Mouse (Mus musculus) cerebellum, adult 9-11 months (tissue): Measurements from ENCODE around the gene Cep95.
"Not testable (repeated sequence)": the region's sequence is repeated elsewhere in the genome, so short reads cannot be mapped to it uniquely, and the experiment has no call there.

ENCODE experiments used
- DNase-seq: peaks from one replicate; pipeline ENCODE4 v3.0.0; 2022

The Cep95 gene

GRCm38 (mm10) chr11:106777395-106777794 lies 11.7 kb upstream of the Cep95 start:
- DNase-seq = no peak

- no peak for DNase-seq
These were observed 10.9 kb upstream of the Cep95 start for GRCm38 (mm10) chr11:106778132-106778531.

- DNase-seq = no peak
These were observed 10.3 kb upstream of the Cep95 start for GRCm38 (mm10) chr11:106778589-106779387.

- peak; percentile 91 for DNase-seq
These were observed 9.5 kb upstream of the Cep95 start, which contains the start of gene Polg2 for GRCm38 (mm10) chr11:106779388-106780088. Polg2 (minus strand) TSS chr11:106779537.

GRCm38 (mm10) chr11:106780089-106780425 lies 9.0 kb upstream of the Cep95 start:
- no peak for DNase-seq

- no peak for DNase-seq
These were observed 8.3 kb upstream of the Cep95 start for GRCm38 (mm10) chr11:106780590-106781220.

DNA sequence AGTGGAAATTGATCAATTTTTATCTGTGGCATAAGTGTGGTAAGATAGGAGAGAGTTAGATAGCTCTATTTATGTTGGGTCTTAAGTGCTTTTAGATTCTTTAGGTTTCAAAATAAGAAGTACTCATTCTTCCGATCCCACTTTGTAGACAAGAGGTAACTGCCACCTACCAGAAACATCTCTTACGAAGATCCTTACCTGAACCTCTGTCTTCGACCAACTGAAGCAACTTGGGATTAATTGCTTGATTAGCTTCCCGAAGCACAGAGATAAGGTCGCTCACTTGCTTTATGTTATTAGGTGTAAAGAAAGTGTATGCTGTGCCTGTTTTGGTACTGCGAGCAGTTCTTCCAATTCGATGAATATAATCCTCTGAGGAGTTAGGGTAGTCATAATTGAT lies 6.8 kb upstream of the Cep95 start:
- DNase-seq = not testable (repeated sequence)

DNA sequence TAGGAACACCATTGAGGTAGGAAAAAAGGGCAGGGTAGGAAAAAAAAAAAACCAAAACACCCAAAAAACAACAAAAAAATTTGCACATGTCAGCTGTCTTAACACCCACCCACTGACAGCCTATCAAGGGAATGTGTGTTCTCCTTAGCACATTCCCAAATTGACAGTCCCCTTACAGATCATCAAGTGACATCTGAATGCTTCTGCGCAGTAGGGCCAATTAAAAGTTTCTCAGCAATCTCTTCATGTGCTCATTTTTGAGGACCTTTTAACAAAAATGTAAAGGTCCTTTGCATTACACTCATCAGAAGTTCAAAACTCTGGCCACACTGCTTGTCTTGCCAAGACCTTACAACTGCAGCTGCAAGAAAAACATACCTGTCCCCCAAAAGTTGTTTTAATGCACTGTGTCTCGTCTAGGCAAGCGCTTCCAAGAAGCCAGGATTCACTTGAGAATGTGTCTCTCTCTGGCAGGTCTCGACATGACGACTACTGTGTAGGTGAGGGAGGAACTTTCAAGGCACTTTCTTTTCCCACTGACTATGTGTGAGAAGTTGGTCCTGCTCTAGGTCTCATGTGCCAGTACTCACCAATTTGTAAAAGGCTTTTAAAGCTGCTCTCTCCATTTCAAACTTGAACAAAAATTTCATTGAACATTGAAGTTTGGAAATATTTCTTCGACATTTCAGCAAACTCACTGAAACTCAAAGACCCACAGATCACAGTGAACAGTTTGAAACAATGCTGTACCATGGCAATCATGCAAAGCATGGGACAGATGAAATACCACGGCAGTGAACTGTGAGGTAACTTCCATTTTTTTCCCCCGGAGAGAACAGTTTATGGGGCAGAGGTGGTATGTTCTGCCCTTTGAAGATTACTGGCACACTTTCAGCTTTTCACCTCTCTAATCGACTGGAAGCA lies 5.9 kb upstream of the Cep95 start:
- no peak for DNase-seq

DNA sequence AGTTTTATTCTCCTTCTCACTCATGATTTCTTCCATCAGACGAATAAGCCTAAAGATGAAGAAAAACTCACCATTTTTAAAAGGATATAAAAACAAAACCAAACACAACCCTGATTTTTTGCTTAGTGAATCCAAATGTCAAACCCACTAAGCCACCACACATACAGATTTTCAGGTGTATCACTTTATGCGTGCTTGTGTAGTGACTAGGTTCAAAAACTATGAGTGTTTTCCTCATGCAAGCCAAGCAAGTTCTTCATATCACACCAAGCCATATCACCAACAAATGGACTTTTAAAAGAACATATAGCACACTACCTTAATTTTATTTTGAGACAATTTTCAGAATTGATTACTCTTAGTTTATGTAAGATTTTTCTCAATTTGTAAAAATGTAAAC lies 4.6 kb upstream of the Cep95 start:
- no peak for DNase-seq

- no peak for DNase-seq
These were observed 4.0 kb upstream of the Cep95 start for GRCm38 (mm10) chr11:106785043-106785442.

DNA sequence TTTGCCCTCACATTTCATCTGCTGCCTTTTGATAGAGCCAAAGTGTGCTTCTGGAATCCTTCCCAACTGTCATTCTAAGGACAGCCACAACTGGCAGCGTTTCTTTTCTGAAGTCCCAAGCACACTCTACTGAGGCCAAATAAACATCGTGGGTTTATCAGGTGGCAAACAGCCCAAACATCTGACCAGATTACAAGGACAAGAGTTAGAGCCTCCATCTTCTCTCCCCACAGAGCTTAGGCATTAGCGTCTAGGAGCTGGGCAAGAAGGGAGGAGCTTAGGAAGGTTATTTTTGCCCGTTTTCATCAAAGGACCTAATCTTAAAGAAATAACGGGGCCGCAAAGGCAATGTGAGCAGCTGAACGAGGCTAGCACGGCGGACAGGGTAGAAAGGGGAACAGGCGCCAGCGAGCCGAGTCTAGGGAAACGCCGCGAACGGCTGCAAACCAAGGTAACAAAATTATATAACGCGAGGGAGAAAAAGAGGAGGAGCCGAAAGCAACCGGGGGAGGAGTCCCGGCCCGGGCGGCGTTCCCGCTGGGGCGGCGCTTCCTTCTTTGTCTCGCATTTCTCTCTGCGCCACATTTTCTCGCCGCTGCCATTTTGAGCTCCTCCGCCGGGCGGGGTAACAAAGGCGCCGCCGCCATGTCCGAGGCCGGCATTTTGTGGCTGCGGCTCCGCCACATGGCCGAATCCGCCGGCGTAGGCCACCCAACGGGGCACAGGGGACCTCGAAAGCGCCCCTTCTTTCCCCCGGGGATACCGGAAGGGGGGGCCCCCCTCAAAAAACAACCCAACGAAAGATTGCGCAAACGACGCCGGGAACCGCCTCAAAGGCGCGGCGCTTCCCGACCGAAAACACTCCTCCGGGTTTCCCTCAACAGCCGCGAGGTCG lies 1.7 kb upstream of the Cep95 start:
- DNase-seq = peak; percentile 90

- peak; percentile 99 for DNase-seq
These were observed 852 bp upstream of the Cep95 start for GRCm38 (mm10) chr11:106788026-106788774.

DNA sequence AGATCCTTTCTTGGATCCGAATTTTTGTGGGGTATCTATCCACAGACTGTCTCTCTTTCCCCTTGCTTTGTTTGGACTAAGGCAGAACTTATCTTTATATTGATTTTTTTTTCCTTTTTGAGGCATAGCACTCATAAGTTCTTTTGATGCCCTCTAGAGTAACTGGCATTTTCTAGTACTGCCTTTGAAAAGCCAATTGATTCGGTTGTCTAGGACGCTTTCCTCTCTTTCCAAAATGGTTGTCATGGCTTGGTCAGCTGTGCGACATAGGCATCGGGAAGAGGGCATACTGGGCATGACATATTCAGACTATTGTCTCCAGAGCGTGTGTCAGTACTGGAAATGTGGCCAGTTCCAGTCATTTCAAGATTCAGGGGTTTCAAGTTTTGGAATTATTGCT lies 597 bp downstream of the Cep95 start:
- peak; percentile 57 for DNase-seq

DNA sequence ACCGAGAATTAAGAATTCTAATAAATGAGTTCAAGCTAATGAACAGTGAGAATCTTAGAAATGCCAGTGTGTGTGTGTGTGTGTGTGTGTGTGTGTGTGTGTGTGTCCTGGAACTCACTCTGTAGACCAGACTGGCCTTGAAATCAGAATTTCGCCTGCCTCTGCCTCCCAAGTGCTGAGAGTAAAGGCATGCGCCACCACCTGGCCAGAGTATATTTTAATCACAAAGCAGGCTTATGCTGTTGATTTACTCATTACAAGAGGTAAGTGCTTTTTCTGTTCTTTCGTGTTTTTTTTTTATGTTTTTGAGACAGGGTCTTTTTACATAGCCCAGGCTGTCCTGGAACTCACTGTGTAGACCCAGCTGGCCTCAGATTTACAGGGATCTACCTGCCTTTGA lies 4.8 kb downstream of the Cep95 start:
- DNase-seq = no peak

DNA sequence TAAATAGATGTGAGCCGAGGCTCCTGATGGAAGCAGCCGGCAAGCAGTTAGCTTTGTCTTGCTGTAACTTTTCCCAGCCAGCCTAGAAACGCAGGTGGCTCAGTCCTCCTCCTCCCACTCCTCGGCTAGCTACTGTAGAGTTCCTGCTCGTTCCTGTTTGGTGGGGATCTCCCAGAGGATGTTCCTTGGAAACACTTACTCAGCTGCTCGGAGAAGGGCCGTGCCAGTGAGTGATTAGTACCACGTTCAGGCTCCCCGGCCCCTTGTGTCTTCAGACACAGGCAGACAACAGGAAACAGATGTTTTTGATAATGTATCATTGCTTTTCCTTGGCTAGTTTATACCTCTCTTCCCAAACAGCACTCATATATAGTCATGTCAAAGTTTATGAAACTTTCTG lies 6.6 kb downstream of the Cep95 start:
- no peak for DNase-seq

DNA sequence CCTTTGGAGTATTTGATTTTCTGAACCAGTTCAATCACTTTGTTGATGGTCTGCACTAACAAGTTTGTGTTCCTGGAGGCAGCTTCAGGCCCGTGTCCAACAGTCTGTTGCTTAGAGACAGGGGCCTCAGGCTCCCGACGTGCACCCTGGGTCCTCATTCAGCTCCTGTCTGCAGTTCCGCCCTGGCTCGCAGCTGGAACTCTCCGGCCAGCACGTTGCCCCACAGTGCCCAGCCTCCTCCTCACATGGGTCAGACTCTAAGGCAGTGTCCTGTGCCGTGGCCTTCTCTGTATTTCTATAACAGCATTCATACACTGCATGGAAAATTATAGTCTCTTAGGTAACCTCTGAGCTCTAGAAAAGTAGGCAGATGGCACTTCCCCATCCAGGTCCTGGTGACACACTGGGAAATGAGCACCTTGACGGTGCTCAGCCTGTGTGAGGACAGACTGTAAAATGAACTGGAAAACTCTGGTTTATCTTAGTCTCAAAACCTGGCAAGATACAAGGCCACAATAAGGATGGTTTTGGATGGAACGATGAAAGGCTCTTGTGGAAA lies 13.1 kb downstream of the Cep95 start:
- DNase-seq = no peak

GRCm38 (mm10) chr11:106807442-106807841 lies 18.4 kb downstream of the Cep95 start:
- DNase-seq = not testable (repeated sequence)

DNA sequence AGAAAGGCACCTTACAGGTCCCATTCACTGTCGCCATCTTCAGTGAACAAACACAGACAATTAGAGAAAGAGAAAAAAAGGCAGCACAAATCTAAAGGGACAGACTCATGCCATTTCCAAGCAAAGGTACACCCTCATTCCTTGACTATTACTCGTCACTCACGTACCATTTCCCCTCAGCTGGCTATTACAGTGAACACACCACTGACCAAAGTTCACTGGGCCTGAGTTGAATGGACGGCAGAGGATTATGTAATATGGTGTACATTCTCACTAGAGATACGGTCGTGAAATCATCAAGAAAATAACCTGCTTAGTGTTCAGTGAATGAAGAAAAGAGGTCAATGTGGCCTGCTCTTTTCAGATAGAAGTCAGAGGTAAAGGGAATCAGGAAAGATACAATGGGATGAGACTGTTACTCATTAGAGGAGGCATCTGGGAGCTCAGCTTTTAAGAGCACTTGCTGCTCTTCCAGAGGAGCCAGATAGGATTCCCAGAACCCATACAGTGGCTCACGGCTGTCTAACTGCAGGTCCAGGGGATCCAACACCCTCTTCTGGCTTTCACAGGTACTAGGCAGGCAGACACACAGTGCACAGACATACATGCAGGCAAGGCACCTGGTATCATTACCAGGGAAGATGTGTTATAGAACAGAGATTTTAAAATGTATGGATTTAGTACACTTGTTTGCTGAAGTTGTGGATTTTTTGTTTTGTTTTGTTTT lies 23.5 kb downstream of the Cep95 start:
- no peak for DNase-seq

DNA sequence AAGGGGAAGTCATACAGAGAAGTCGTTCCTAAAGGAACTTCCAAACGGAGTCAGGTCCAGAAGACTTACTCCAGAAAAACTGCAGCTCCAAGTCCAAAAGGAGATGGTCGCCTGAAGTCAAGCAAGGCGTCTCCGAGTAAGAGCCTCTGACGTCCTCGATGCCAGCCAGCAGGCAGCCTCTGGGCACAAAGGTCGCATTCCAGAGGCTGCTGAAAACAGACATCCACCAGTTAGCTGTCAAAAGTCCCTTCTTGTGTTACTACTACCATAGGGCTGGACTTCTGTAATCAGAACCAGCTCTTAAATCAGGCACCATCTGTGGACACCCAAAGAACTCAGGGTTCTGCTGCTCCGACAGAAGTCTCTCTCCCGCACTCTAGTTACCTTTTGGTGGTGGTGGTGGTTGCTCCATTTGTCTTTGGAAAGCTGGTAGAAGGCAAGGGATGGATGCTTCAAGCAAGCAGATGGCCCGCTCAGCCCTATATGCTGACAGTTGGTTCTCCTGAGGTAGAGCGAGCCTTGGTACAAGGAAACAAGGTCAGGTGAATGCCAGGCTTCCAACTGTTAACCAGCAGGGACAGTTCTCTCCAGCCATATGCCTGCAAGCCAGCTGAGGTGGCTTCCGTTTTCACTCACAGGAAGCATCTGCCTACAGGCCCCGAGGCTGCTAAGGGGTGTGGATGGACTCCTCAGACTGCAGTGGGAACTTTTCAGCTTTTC lies 25.7 kb downstream of the Cep95 start:
- peak; percentile 98 for DNase-seq
